Mouse (Mus musculus): Measurements from ENCODE around the gene Nr3c2. TPM values are rescaled to one million over a fixed set of nuclear protein-coding genes. Genes with fewer than 3 reads are reported as not detected.

Nr3c2 gene
- total and polyA plus RNA-seq, 2 experiments from 2014 or later = 5.7 to 6.0 TPM

- ATAC-seq (ENCODE audit: low FRiP score) (no peak), DNase-seq (ENCODE audit: low spot score) (no peak)
- Histone ChIP-seq H3K4me1 (ENCODE audit: insufficient read depth, low read length) (no peaks in the 10 kb centered on the region; the same call in 1 of the 2 replicates), H3K4me2 (ENCODE audit: low read depth, low read length, poor library complexity, severe bottlenecking) (no peak overlapping the region), H3K4me3 (ENCODE audit: low read depth, low read length) (no peak overlapping the region), H3K36me3 (ENCODE audit: insufficient read depth, low read length) (no peaks in the 10 kb centered on the region), H3K27ac (ENCODE audit: low read depth, low read length) (no peak overlapping the region), H3K27me3 (ENCODE audit: insufficient read depth, low read length) (no peaks in the 10 kb centered on the region), H3K9ac (replicated peaks; ENCODE audit: low read length, poor library complexity, severe bottlenecking) (no peak overlapping the region), H3K9me3 (ENCODE audit: low read length) (no peaks in the 10 kb centered on the region)
- WGBS = 93% methylated on average over 5 of the region's 5 CpGs
- TF ChIP-seq CTCF (IDR thresholded peaks at IDR 0.05) = no peak
Measured at GRCm38 (mm10) chr8:77275571-77275970, 376.3 kb downstream of the Nr3c2 start.

GRCm38 (mm10) chr8:77276827-77277226 is 377.6 kb downstream of the Nr3c2 start:
- Histone ChIP-seq H3K36me3 (ENCODE audit: insufficient read depth, low read length) (no peaks in the 10 kb centered on the region), H3K9ac (replicated peaks; ENCODE audit: low read length, poor library complexity, severe bottlenecking) (no peak overlapping the region), H3K27me3 (ENCODE audit: insufficient read depth, low read length) (no peaks in the 10 kb centered on the region), H3K4me3 (ENCODE audit: low read depth, low read length) (no peak overlapping the region), H3K4me1 (ENCODE audit: insufficient read depth, low read length) (no peaks in the 10 kb centered on the region; the same call in 1 of the 2 replicates), H3K27ac (ENCODE audit: low read depth, low read length) (no peak overlapping the region), H3K4me2 (ENCODE audit: low read depth, low read length, poor library complexity, severe bottlenecking) (no peak overlapping the region), H3K9me3 (ENCODE audit: low read length) (no peaks in the 10 kb centered on the region)
- no peak for ATAC-seq (ENCODE audit: low FRiP score)
- no peak for TF ChIP-seq CTCF (IDR thresholded peaks at IDR 0.05)
- WGBS = 92% methylated on average over 10 of the region's 10 CpGs
- no peak for DNase-seq (ENCODE audit: low spot score)

GRCm38 (mm10) chr8:77278246-77278645 is 379.0 kb downstream of the Nr3c2 start:
- ATAC-seq (ENCODE audit: low FRiP score) (no peak), DNase-seq (ENCODE audit: low spot score) (no peak)
- Histone ChIP-seq H3K9ac (replicated peaks; ENCODE audit: low read length, poor library complexity, severe bottlenecking) (no peak overlapping the region), H3K4me3 (ENCODE audit: low read depth, low read length) (no peak overlapping the region), H3K36me3 (ENCODE audit: insufficient read depth, low read length) (no peaks in the 10 kb centered on the region), H3K9me3 (ENCODE audit: low read length) (no peaks in the 10 kb centered on the region), H3K27ac (ENCODE audit: low read depth, low read length) (no peak overlapping the region), H3K27me3 (ENCODE audit: insufficient read depth, low read length) (no peaks in the 10 kb centered on the region), H3K4me1 (ENCODE audit: insufficient read depth, low read length) (no peaks in the 10 kb centered on the region; the same call in 1 of the 2 replicates), H3K4me2 (ENCODE audit: low read depth, low read length, poor library complexity, severe bottlenecking) (no peak overlapping the region)
- no peak for TF ChIP-seq CTCF (IDR thresholded peaks at IDR 0.05)
- 99% methylated on average over 4 of the region's 4 CpGs for WGBS

GRCm38 (mm10) chr8:77279977-77280376 is 380.7 kb downstream of the Nr3c2 start:
- DNase-seq (ENCODE audit: low spot score) (no peak), ATAC-seq (ENCODE audit: low FRiP score) (0 out of 2 replicates have a peak, but pooled peaks have one; percentile 21)
- Histone ChIP-seq H3K9me3 (ENCODE audit: low read length) (no peaks in the 10 kb centered on the region), H3K9ac (replicated peaks; ENCODE audit: low read length, poor library complexity, severe bottlenecking) (no peak overlapping the region), H3K4me2 (ENCODE audit: low read depth, low read length, poor library complexity, severe bottlenecking) (no peak overlapping the region), H3K27ac (ENCODE audit: low read depth, low read length) (no peak overlapping the region), H3K4me1 (ENCODE audit: insufficient read depth, low read length) (no peaks in the 10 kb centered on the region; the same call in 1 of the 2 replicates), H3K27me3 (ENCODE audit: insufficient read depth, low read length) (no peaks in the 10 kb centered on the region), H3K36me3 (ENCODE audit: insufficient read depth, low read length) (no peaks in the 10 kb centered on the region), H3K4me3 (ENCODE audit: low read depth, low read length) (no peak overlapping the region)
- 45% methylated on average over 3 of the region's 3 CpGs for WGBS
- TF ChIP-seq CTCF (IDR thresholded peaks at IDR 0.05) = no peak

- no peak overlapping the region for H3K9ac ChIP-seq (replicated peaks; ENCODE audit: low read length, poor library complexity, severe bottlenecking)
- 90% methylated on average over 7 of the region's 7 CpGs for WGBS
- ATAC-seq (ENCODE audit: low FRiP score) = no peak
Measured at GRCm38 (mm10) chr8:77282605-77283236, 383.5 kb downstream of the Nr3c2 start.

GRCm38 (mm10) chr8:77284473-77284872 is 385.2 kb downstream of the Nr3c2 start:
- Histone ChIP-seq H3K4me2 (ENCODE audit: low read depth, low read length, poor library complexity, severe bottlenecking) (no peak overlapping the region), H3K27me3 (ENCODE audit: insufficient read depth, low read length) (no peaks in the 10 kb centered on the region), H3K27ac (ENCODE audit: low read depth, low read length) (no peak overlapping the region), H3K36me3 (ENCODE audit: insufficient read depth, low read length) (no peaks in the 10 kb centered on the region), H3K4me1 (ENCODE audit: insufficient read depth, low read length) (no peaks in the 10 kb centered on the region; the same call in 1 of the 2 replicates), H3K9ac (replicated peaks; ENCODE audit: low read length, poor library complexity, severe bottlenecking) (no peak overlapping the region), H3K4me3 (ENCODE audit: low read depth, low read length) (no peak overlapping the region), H3K9me3 (ENCODE audit: low read length) (no peaks in the 10 kb centered on the region)
- DNase-seq (ENCODE audit: low spot score) (no peak), ATAC-seq (ENCODE audit: low FRiP score) (no peak)
- 75% methylated on average over 3 of the region's 3 CpGs for WGBS
- no peak for TF ChIP-seq CTCF (IDR thresholded peaks at IDR 0.05)

More at GRCm38 (mm10) chr8:77282605-77283236, 383.5 kb downstream of the Nr3c2 start:
- no peak for TF ChIP-seq CTCF (IDR thresholded peaks at IDR 0.05)
- Histone ChIP-seq H3K27me3 (ENCODE audit: insufficient read depth, low read length) (no peaks in the 10 kb centered on the region), H3K27ac (ENCODE audit: low read depth, low read length) (no peak overlapping the region), H3K4me3 (ENCODE audit: low read depth, low read length) (no peak overlapping the region), H3K4me2 (ENCODE audit: low read depth, low read length, poor library complexity, severe bottlenecking) (no peak overlapping the region), H3K4me1 (ENCODE audit: insufficient read depth, low read length) (no peaks in the 10 kb centered on the region; the same call in 1 of the 2 replicates), H3K9me3 (ENCODE audit: low read length) (no peaks in the 10 kb centered on the region), H3K36me3 (ENCODE audit: insufficient read depth, low read length) (no peaks in the 10 kb centered on the region)
- DNase-seq (ENCODE audit: low spot score) = no peak

All from midbrain, postnatal 0 days (tissue).